Mouse (Mus musculus) gastrocnemius, postnatal 10 days (tissue): ENCODE measurements around the gene Ncoa6. TPM values are rescaled to one million over a fixed set of nuclear protein-coding genes. Genes with fewer than 3 reads are reported as not detected.

Source experiments
- DNase-seq: peaks from one replicate; pipeline ENCODE4 v3.0.0; 2021; ENCODE audit warnings: mixed read lengths
- microRNA-seq, 2 experiments: library from miRNA; unstranded; fragments of <30 nt; microRNA quantifications; one replicate each; pipeline ENCODE4 v1.2.0; 2021
- total RNA-seq, 2 experiments: library from RNA; stranded (reverse); gene quantifications; 2 replicates each; pipeline ENCODE4 v1.2.3; 2021

Gene Ncoa6
- total RNA-seq, 2 experiments from 2014 or later = 21.1 to 28.5 TPM

DNA sequence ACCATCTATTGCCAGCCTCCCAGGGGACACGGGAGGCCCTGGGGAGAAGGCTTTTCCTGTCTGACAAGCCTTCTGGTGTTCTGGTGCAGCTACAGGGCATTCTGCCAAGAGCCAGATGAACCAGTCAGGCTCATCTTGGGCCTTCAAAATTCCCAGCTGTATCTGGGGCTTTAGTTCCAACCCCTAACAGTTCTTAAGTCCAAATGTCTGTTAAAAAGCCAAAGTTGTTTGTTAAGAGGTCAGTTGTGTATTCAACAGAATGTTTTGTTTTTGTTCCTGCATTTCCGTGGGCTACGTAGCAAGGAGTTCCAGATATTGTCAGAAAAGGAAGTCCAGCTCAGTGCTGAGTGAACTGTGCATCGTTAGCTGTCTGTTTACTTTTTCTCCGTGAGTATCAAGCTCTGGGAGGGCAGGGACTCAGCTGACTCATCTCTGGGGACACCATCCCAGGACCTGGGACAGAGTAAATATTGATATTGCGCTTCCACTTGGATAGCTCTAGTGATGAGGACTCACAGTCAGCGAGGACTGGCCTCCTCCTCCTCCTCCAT lies 104.3 kb downstream of the Ncoa6 start:
- DNase-seq = peak; percentile 49

DNA sequence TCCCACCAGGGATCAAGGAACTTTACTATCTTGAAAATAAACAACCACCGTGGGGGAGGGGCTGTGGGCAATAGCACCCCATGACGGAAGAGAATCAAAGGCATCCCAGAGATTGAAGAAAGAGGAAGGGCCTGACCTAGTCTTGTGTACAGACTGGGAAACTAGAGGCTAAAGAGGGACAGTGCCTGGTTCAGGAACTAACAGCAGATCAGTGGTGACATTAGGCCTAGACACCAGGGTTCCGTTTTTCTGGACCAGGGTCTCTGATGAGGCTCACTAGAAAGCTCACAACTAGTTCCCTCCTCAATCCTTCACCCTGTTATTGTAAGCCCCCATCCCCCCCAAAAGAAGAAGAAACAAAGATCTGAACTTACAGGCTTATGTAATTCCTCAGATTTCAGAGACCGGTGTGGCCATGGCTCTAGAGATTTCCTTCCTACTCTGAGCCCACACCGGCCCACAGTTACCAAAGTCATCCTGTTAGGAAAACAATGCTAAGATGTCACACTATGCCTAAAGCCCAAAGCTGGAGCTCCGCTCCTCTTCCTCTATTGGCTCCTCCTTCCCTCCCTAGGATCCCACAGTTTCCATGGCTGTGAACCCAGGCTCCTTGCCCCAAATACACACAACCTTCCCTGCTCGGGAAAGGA lies 105.9 kb downstream of the Ncoa6 start:
- no peak for DNase-seq

DNA sequence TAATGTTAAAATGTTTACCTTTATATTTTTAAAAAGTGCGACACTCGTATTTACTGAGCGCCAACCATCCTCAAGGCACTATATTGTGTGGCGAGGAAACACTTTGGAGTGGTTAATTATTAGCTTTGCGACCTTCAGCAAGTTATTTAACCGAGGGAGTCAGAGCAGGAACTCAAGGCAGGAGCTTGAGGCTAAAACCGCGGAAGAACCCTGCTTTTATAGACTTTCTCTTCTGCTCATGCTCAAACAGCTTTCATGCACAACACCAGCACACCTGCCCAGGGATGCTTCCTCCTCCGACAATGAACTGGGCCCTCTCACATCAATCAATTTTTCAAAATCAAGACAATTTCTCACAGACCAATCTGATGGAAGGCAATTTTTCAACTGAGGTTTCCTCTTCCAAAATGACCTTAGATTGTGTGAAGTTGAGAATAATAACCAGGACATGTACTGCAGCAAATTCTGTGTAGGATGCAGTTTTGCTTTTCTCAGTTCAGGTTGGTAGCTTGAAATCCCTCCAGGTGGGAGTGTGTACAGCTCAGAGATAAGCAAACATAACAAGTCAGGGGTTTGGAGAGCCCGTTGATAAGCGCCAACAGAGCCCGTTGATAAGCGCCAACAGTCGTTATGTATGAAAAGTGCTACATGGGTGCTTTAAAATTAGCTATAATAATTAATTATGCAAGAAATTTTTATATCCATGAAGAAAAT lies 115.9 kb downstream of the Ncoa6 start:
- no peak for DNase-seq

GRCm38 (mm10) chr2:155356971-155357591 lies 116.6 kb downstream of the Ncoa6 start, which contains the start of gene Pigu:
TSS of gene Pigu (minus strand) at chr2:155357430.
- peak; percentile 85 for DNase-seq

- no peak for DNase-seq
Measured at GRCm38 (mm10) chr2:155354402-155354801, 119.3 kb downstream of the Ncoa6 start.

GRCm38 (mm10) chr2:155346670-155347069 lies 127.0 kb downstream of the Ncoa6 start:
- DNase-seq = no peak

Small RNA genes within 50 kb of the gene (microRNA-seq; reads per million reads assigned to microRNA genes)
- gene Mir695 = 0 reads per million in 2 experiments

Other genes with a start within 250 kb of the Ncoa6 start
- 100 to 1,000 TPM; 155 to 156 TPM for gene Dynlrb1, start 237.4 kb downstream of the Ncoa6 start, total RNA-seq
- 100 to 1,000 TPM; 165 to 183 TPM for gene Map1lc3a, start 197.6 kb downstream of the Ncoa6 start, total RNA-seq
- gene Pigu, start 116.5 kb downstream of the Ncoa6 start, total RNA-seq = 10 to 100 TPM; 27.1 to 27.5 TPM
- 100 to 1,000 TPM; 215 to 242 TPM for gene Trp53inp2, start 92.8 kb downstream of the Ncoa6 start, total RNA-seq
- 10 to 100 TPM; 28.4 to 33.4 TPM for gene Acss2, start 44.1 kb upstream of the Ncoa6 start, total RNA-seq
- 1 to 10 TPM; 1.0 to 1.1 TPM for gene Ggt7, start 44.3 kb upstream of the Ncoa6 start, total RNA-seq
- 10 to 100 TPM in 1 of 2 experiments, 1 to 10 TPM in 1; 9.2 to 10.4 TPM for gene Gss, start 118.9 kb upstream of the Ncoa6 start, total RNA-seq
- gene Myh7b, start 137.3 kb upstream of the Ncoa6 start, total RNA-seq = 1 to 10 TPM; 1.3 to 2.3 TPM
- gene Trpc4ap, start 218.5 kb upstream of the Ncoa6 start, total RNA-seq = 10 to 100 TPM; 83.4 to 94.8 TPM